Mouse (Mus musculus) small intestine, adult 2 months (tissue): ENCODE data around the gene Dlat. TPM values are rescaled to one million over a fixed set of nuclear protein-coding genes. Genes with fewer than 3 reads are reported as not detected.
"Not testable (repeated sequence)": the region's sequence is repeated elsewhere in the genome, so short reads cannot be mapped to it uniquely, and the experiment has no call there.

Experiments
- H3K27ac ChIP-seq: fragments of 200-500 bp; 2 replicates; pipeline ENCODE4 v1.5.1; 2012; ENCODE audit warnings: low read depth, low read length, control low read depth, inconsistent platforms; ENCODE audit not compliant: insufficient read depth
- H3K27me3 ChIP-seq: fragments of 200-500 bp; 2 replicates; pipeline ENCODE4 v1.6.1; 2012; ENCODE audit warnings: mild to moderate bottlenecking, moderate library complexity, low read length, inconsistent platforms; ENCODE audit not compliant: control insufficient read depth, insufficient read depth
- H3K36me3 ChIP-seq: fragments of 200-500 bp; 2 replicates; pipeline ENCODE4 v1.6.1; 2012; ENCODE audit warnings: mild to moderate bottlenecking, low read length, control low read depth, inconsistent platforms; ENCODE audit not compliant: control insufficient read depth, insufficient read depth
- H3K4me1 ChIP-seq: fragments of 200-500 bp; 2 replicates; pipeline ENCODE4 v1.6.1; 2012; ENCODE audit warnings: low read length, inconsistent platforms, mixed read lengths; ENCODE audit not compliant: control insufficient read depth, insufficient read depth, insufficient read length
- H3K4me3 ChIP-seq: fragments of 200-500 bp; 2 replicates; pipeline ENCODE4 v1.5.1; 2012; ENCODE audit warnings: low read depth, mild to moderate bottlenecking, control low read depth, inconsistent platforms, low read length, moderate library complexity
- CTCF ChIP-seq: fragments of 200-500 bp; IDR thresholded peaks from 2 replicates; pipeline ENCODE4 v1.5.1; 2012; ENCODE audit warnings: low read depth, mild to moderate bottlenecking, control low read depth, inconsistent platforms, low read length, moderate library complexity, mixed read lengths; ENCODE audit not compliant: insufficient replicate concordance, insufficient read length; ENCODE audit errors: extremely low read depth
- POLR2A ChIP-seq: fragments of 200-500 bp; IDR thresholded peaks from 2 replicates; pipeline ENCODE4 v1.6.1; 2012; ENCODE audit warnings: low read depth, mild to moderate bottlenecking, control low read depth, inconsistent platforms, low read length, moderate library complexity
- WGBS: fragments of 180-500 bp; shearing (Covaris S2); methylation state at CpG from one replicate; pipeline ENCODE4 v1.1.7; 2018; 5-methylcytosine and 5-hydroxymethylcytosine counted together
- polyA plus RNA-seq: library from polyadenylated mRNA; depleted of rRNA; stranded (reverse); fragments of >200 nt; gene quantifications from 2 replicates; pipeline ENCODE4 v1.2.3, GENCODE M21; 2012

The Dlat gene
- polyA plus RNA-seq, 1 experiment: 10.2 TPM

- H3K4me1 ChIP-seq: no peaks in the 10 kb centered on the region
- H3K27ac ChIP-seq: no peak overlapping the region
- WGBS: 17% methylated on average over 5 of the region's 5 CpGs
- H3K27me3 ChIP-seq: 0 out of 2 replicates have a peak, but pooled peaks cover under 1% of the 10 kb centered on the region
- TF ChIP-seq POLR2A: no peak
- no peak for TF ChIP-seq CTCF
- peaks cover 11% of the 10 kb centered on the region for H3K36me3 ChIP-seq
- no peak overlapping the region for H3K4me3 ChIP-seq
Observed at GRCm38 (mm10) chr9:50658391-50658790, 1.2 kb downstream of the Dlat start.

- no peak for TF ChIP-seq POLR2A
- TF ChIP-seq CTCF: no peak
- H3K4me3 ChIP-seq: no peak overlapping the region
- no peaks in the 10 kb centered on the region for H3K4me1 ChIP-seq
- WGBS: 89% methylated on average over 10 of the region's 10 CpGs
- no peak overlapping the region for H3K27ac ChIP-seq
- peaks cover 47% of the 10 kb centered on the region for H3K36me3 ChIP-seq
- no peaks in the 10 kb centered on the region for H3K27me3 ChIP-seq
Observed at GRCm38 (mm10) chr9:50650503-50650902, 9.1 kb downstream of the Dlat start.

- WGBS: 90% methylated on average over 10 of the region's 10 CpGs
- Histone ChIP-seq H3K4me1 (no peaks in the 10 kb centered on the region), H3K27me3 (no peaks in the 10 kb centered on the region), H3K36me3 (peaks cover 59% of the 10 kb centered on the region), H3K27ac (no peak overlapping the region), H3K4me3 (no peak overlapping the region)
- TF ChIP-seq POLR2A: no peak
- no peak for TF ChIP-seq CTCF
Observed at GRCm38 (mm10) chr9:50646826-50647370, 12.7 kb downstream of the Dlat start.

- TF ChIP-seq CTCF: no peak
- TF ChIP-seq POLR2A: no peak
- H3K4me1 ChIP-seq: 0 out of 2 replicates have a peak, but pooled peaks cover 2% of the 10 kb centered on the region
- H3K27me3 ChIP-seq: no peaks in the 10 kb centered on the region
- WGBS: 96% methylated on average over 11 of the region's 11 CpGs
- H3K36me3 ChIP-seq: peaks cover 20% of the 10 kb centered on the region
- H3K4me3 ChIP-seq: no peak overlapping the region
- no peak overlapping the region for H3K27ac ChIP-seq
Observed at GRCm38 (mm10) chr9:50634270-50634669, 25.3 kb downstream of the Dlat start.

GRCm38 (mm10) chr9:50633059-50633458 is 26.5 kb downstream of the Dlat start:
- whole genome bisulfite sequencing: 71% methylated on average over 2 of the region's 2 CpGs
- Histone ChIP-seq H3K4me3 (no peak overlapping the region), H3K27me3 (no peaks in the 10 kb centered on the region), H3K36me3 (peaks cover 16% of the 10 kb centered on the region), H3K27ac (no peak overlapping the region), H3K4me1 (0 out of 2 replicates have a peak, but pooled peaks cover 2% of the 10 kb centered on the region)
- peak; percentile 37; the same call in 1 of the 2 replicates for TF ChIP-seq CTCF
- no peak for TF ChIP-seq POLR2A

- WGBS: 44% methylated on average over 6 of the region's 6 CpGs
- Histone ChIP-seq H3K27ac (no peak overlapping the region), H3K4me1 (0 out of 2 replicates have a peak, but pooled peaks cover 2% of the 10 kb centered on the region), H3K4me3 (no peak overlapping the region), H3K36me3 (peaks cover 10% of the 10 kb centered on the region), H3K27me3 (no peaks in the 10 kb centered on the region)
- TF ChIP-seq POLR2A (no peak), CTCF (no peak)
Observed at GRCm38 (mm10) chr9:50632016-50632688, 27.4 kb downstream of the Dlat start.

- 93% methylated on average over 6 of the region's 8 CpGs for WGBS
Observed at GRCm38 (mm10) chr9:50630903-50631302, 28.7 kb downstream of the Dlat start.

More at GRCm38 (mm10) chr9:50630903-50631302, 28.7 kb downstream of the Dlat start:
- H3K4me1 ChIP-seq, H3K36me3 ChIP-seq, H3K27me3 ChIP-seq, H3K4me3 ChIP-seq, H3K27ac ChIP-seq: not testable (repeated sequence)
